Mouse (Mus musculus) kidney, postnatal 10 days (tissue): ENCODE measurements around the gene Akt1.
A peak's percentile ranks its signal among the peaks of the same experiment; 100 is the strongest.

Experiments used
- DNase-seq: peaks from one replicate; pipeline ENCODE4 v3.0.0; 2021; ENCODE audit warnings: mixed read lengths

The Akt1 gene

DNA sequence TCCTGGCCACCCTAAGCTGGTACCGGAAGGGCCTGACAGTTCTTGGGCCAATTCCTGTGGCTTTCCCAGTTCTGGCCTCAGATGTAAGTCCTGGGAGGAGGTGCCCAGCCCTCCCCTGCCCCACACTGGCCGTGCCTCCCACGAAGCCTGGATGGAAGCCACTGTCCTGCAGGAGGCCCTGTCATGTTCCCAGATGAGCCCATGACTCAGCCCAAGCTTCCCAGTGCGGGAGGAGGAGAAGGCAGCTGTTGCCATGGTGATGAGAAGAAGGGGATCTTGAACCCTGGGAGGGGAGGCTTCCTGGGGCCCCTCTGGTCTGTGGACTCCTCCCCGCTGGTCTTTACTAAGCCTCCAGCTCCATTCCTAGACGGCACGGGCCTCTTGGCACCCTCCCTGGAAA lies 8.7 kb upstream of the Akt1 start:
- DNase-seq = no peak

GRCm38 (mm10) chr12:112679027-112679996 lies 4.6 kb upstream of the Akt1 start:
- peak; percentile 71 for DNase-seq

GRCm38 (mm10) chr12:112678555-112679026 lies 3.9 kb upstream of the Akt1 start, which contains the start of gene Zbtb42:
Zbtb42 (plus strand) TSS chr12:112678828.
- DNase-seq = peak; percentile 84

GRCm38 (mm10) chr12:112677943-112678554 lies 3.4 kb upstream of the Akt1 start:
- DNase-seq = no peak

DNA sequence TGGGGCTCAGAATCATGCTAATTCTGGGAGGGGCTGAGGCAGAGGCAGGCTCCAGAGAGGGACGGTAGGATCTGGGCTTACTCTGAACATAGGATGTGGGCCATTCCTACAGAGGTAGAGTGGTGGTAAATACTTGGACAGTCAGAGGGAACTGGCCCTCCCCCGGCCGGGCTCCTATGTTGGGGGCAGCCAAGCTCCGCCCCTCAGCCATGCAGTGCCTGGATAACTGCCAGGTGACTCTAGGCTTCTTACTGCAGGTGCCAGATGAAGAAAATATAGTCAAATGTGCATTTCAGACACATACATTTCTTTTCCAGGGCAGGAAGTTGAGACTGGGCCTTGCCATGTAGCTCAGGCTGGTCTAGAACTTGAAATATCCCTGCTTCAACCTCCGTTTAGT lies 2.4 kb upstream of the Akt1 start:
- DNase-seq = no peak

GRCm38 (mm10) chr12:112675245-112676035 lies 756 bp upstream of the Akt1 start:
- DNase-seq = peak; percentile 91

- peak; percentile 74 for DNase-seq
These were observed 1.1 kb downstream of the Akt1 start for GRCm38 (mm10) chr12:112673576-112674091.

DNA sequence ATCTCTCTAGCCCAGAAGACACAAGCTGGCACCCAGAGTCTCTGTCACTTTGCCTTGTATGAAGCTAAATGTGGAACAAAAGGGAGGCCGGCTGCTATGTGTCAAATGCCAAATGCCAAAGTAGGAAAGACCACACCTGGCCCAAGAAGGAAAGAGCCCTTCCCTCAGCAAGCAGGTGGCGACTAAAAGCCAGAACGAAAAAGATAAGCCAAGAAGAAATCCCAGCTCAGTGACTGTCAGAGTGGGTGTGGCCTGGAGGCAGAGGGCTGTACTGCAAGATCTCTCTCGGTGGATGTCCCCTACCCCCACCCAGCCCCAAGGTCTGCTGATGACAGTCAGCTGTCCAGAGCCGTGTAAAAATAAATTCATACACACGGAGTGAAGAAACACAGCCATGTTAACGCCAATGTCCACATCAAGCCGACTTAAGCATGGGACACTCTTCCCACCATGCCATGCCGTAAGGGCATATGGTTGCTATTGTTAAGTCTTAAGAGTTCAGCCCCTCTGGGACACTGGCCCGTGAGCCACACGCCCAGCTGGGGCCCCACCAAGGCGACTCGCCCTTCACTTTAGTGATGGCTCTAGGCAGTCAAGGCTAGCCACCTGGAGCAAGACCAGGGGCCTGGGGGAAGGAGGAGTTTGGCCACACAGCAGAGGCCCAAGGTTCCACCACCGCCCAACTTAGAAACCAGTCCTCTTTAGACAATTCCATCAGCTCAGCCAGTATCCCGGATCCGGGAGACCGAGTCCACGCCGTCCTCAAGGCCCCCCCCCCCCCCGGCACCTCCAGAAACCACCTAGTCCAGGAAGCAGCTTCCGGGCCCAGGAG lies 1.7 kb downstream of the Akt1 start:
- DNase-seq = peak; percentile 67

DNA sequence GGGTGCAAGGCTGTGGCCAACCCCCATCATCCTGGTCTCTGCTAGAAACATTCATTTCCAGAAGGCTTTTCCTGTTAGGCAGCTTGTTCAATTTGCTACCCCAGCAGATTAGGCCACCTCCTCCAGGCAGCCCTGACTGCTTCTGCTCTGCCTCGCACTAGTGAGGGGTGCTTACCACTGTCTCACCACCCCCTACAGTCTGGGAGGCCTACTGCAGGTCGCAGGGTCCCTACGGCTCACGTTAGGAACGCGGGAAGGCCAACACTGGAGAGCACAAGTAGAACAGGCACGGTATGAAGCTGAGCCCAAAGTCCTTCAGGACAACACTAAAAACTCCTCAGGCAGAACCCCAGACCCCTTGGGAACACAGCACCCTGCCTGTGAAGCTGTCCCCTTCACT lies 2.8 kb downstream of the Akt1 start:
- DNase-seq = no peak

DNA sequence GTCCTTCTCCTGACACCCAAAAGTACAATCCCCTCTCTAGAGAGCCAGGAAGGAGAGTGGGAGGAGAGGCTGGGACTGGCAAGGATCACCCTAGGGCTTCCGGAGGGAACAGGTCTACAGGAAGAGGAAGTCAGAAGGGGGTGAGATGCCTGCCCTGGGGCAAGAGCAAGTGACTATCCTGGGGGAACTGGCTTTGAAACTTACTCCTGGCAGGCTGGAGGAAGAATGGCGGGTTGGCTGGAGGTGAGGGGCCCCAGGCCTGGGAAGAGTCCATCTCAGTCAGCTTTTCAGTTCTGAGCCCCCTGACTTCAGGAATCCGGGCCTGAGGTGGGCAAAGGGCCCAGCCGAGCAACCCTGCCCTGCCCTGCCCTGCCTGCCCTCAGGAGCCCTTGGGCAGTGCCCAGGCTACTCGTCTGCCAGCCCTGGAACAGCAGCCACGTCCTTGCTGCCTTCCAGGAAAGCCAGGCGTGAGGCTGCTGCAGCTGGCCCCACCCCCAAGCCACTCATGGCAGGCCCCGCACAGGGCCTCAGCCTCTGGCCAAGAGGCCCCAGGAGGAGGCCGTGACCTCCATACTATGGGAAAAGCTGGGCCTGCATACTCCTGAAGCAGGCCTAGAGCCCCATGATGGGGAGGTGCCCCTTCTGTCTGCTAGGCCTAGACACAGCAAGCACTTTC lies 3.8 kb downstream of the Akt1 start:
- no peak for DNase-seq

DNA sequence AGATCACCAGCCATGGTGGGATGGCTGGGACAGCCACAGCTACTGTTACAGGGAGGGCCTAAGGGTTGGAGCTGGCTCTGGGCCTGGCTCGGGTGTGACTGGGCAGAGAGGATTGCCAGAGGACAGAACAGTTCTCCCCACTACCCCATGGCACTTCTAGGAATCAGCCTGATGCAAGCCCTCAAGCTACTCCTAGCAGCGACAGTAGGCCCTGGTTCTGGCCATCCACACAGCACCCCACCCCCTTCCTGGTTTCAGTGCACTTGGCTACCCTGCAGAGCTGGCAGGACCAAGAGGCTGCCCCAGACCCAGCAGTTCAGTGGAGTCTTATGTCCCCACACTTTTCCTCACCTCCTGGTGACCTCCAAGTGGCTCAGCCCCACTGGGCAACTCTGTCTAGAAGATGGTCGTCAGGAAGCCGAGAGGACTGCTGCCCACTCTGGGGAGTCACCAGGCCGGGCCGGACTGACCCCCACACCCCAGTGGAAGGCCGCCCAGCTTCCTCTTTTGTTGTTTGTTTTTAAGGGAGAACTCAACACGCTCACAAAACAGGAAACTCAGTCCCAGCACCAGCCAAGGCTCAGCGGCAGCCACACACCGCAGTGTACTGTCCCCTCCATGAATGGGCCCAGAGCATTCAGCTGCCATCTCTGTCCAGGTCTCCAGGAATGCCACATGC lies 6.9 kb downstream of the Akt1 start:
- no peak for DNase-seq

DNA sequence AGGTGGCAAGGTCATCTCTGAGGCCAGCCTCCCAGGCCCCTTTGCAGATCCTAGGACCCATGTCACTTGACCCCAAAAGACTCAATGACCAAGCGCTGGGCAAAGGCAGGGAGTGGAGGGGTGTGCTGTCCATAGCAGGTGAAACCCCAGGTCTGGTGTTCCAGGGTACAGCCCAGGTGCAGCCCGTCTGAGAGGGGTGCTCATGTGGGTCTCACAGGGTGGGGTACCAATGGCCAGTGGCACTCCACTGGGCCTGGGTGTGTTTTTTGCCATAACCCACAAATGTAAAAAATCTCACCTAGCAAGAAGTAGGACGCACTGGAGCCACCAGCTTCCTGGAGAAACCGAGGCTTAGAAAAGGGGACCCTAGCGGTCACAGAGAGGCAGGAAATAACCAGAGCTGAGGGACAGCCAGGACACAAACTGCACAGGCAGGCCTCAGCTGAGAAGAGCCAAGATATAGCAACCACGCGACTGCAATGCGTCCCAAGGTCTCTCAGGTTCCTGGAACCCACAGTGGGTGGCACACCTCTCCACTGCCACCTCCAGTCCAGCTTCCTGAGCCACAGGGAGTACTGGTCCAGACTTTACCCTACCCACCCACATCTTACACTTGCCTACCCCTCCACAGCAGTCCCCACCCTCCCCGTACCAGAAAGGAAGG lies 8.7 kb downstream of the Akt1 start:
- DNase-seq = no peak

GRCm38 (mm10) chr12:112665445-112665844 lies 9.2 kb downstream of the Akt1 start:
- DNase-seq = peak; percentile 81

- no peak for DNase-seq
These were observed 10.0 kb downstream of the Akt1 start for GRCm38 (mm10) chr12:112664656-112665055.

DNA sequence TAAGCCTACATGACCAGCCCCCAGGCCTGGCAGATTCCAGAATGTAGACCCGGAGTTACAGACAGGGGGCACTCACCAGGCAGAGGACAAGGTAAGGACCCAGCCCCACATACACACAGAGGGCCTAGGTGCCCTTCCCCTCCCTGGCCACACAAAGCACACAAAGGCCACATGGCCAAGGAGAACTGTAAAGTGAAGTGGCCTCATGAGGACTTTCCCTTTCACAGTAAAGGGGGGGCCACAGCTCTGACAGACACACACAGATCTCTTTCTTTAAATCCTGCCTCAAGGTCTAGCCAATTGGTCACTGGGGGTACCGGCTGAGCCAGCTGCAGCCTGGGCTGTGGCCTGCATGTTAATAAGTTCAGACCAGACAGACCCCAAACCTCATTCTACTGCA lies 10.6 kb downstream of the Akt1 start:
- DNase-seq = no peak

DNA sequence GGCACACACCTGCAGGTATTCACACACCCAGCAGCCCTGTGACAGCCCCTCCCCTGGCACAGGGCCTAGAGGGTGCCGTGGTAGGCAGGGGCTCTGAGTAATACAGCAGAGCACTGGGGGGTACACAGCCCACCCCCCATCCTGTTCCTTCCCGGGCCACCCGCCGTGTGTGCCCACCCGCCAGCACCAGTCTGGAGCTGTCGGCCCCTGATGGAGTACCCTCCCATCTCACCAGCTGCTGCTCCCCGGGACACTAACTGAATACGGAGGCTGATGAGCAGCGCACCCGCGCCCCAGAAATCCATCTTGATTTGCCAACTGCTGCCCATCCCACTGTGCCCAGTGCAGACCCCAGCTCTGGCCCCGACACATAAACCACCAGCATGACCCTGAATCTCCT lies 11.0 kb downstream of the Akt1 start:
- DNase-seq = no peak

DNA sequence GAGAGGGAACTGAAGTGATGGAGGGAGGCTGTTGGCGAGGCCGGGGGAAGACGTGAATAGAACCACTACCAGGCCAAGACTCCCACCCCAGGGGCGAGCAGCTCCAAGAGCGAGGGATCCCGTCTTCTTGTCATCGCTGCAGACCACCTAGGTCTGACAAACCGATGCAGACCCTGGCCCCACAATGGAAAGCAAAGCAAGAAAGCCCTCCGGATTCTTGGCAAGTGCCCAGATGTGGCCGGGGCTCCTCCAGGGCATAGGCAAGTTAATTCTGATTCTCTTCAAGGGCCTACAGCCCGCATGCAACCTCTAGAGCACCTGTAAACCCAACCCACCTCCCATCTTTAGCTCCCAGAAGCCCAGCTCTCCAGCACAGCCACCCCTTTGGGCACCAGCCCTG lies 11.4 kb downstream of the Akt1 start:
- DNase-seq = no peak

GRCm38 (mm10) chr12:112661851-112662250 lies 12.8 kb downstream of the Akt1 start:
- DNase-seq = no peak

DNA sequence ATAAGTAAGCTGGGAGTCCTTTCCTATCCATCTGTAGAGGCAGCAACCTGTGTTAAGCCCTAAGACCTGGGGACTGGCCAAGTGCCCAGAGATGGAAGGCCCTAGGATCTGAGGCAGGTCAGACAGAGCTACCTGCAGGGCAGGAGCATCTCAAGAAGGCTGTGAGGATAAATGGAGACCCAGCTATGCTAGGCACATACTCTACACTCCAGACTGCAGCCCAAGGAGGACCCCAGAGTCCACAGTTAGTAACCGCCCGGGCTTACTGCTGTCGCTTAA lies 13.4 kb downstream of the Akt1 start:
- no peak for DNase-seq

DNA sequence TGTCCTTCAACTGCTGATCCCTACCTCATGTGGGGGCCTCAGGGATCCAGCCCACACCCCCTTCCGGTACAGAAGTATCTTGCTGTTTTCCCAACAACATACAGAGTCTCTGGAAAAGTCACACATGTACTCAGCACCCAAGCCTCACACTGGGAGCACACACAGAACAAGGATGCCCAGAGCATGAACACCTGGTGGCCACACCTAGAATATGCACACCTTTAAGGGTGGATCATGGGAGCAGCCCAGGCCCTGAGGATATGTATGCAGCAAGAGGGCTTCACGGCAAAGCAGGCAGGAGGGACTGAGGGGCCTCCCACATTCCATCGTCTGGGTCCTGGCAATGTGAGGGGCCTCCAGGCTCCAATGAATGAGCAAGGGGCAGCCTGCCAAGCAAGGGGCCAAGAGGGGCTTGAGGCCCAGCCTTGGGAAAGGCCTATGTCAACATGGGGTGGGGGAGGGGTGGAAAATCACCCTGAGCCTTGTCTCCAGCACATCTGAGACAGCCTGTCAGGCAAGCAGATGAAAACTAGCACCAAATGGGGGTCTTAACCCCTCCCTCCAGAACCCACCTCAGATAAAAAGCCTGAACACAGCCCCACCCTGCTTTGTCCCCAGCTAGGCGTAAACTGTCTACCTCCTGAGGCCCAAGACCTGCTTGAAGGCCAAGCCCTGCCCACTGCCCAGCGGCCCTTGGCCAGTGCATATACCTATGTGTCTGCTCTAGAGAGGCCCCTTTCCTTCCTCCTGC lies 13.9 kb downstream of the Akt1 start:
- peak; percentile 83 for DNase-seq
